Mouse (Mus musculus) G1E (cell line): ENCODE data around the gene Pcp4. TPM values are rescaled to one million over a fixed set of nuclear protein-coding genes. Genes with fewer than 3 reads are reported as not detected.

Experiments used
- ATAC-seq: 2 replicates; pipeline ENCODE4 v1.8.0; 2016; ENCODE audit warnings: mild to moderate bottlenecking; ENCODE audit not compliant: insufficient number of reproducible peaks, poor library complexity, low FRiP score, severe bottlenecking; ENCODE audit errors: extremely low read depth
- DNase-seq: peaks from one replicate; pipeline ENCODE4 v3.0.0; 2012; ENCODE audit warnings: low spot score
- H3K27me3 ChIP-seq: 2 replicates; pipeline ENCODE4 v1.6.1; 2012; ENCODE audit warnings: mild to moderate bottlenecking, low read length, inconsistent platforms; ENCODE audit not compliant: insufficient read depth
- H3K36me3 ChIP-seq: replicated peaks from 2 replicates; pipeline ENCODE3; 2012; ENCODE audit warnings: mild to moderate bottlenecking, inconsistent platforms
- H3K4me1 ChIP-seq: 2 replicates; pipeline ENCODE4 v1.6.1; 2012; ENCODE audit warnings: low read depth, low read length, inconsistent platforms, mixed read lengths; ENCODE audit not compliant: insufficient read depth
- H3K4me3 ChIP-seq: 2 replicates; pipeline ENCODE4 v1.5.1; 2012; ENCODE audit warnings: low read depth, mild to moderate bottlenecking, inconsistent platforms, low read length, moderate library complexity, mixed read lengths
- H3K9me3 ChIP-seq: replicated peaks from 2 replicates; pipeline ENCODE4 v1.6.1; 2012; ENCODE audit warnings: inconsistent platforms
- CTCF ChIP-seq: IDR thresholded peaks from 2 replicates; pipeline ENCODE4 v1.5.1; 2012; ENCODE audit warnings: low read depth, low read length, inconsistent platforms, mixed read lengths
- GATA1 ChIP-seq: IDR thresholded peaks from 2 replicates; pipeline ENCODE4 v1.6.1; 2012; ENCODE audit warnings: borderline replicate concordance, low read length, inconsistent platforms, mixed read lengths
- GATA2 ChIP-seq: IDR thresholded peaks from 2 replicates; pipeline ENCODE4 v1.6.1; 2012; ENCODE audit warnings: low read depth, low read length, inconsistent platforms, borderline replicate concordance
- POLR2AphosphoS5 ChIP-seq: IDR thresholded peaks from 2 replicates; pipeline ENCODE4 v1.6.1; 2012; ENCODE audit warnings: low read depth, low read length, inconsistent platforms; ENCODE audit not compliant: insufficient replicate concordance
- TAL1 ChIP-seq: conservative IDR thresholded peaks from 2 replicates; pipeline ENCODE4 v1.6.1; 2012; ENCODE audit warnings: low read depth, low read length, inconsistent platforms, mixed read lengths
- polyA plus RNA-seq: library from polyadenylated mRNA; stranded (reverse); fragments of >175 nt; gene quantifications from 2 replicates; pipeline ENCODE4 v1.2.3, GENCODE M21; 2012
- total RNA-seq, 2 experiments: library from RNA; stranded (forward) in 1 of 2; stranded (reverse) in 1 of 2; fragments of 200-1000 nt in 1 of 2; fragments of >200 nt in 1 of 2; fragmentation: Nextera tagmentation in 1 of 2; gene quantifications; 2 replicates each; pipeline ENCODE4 v1.2.3; 2014 to 2017

The Pcp4 gene
- total and polyA plus RNA-seq, 3 experiments: not detected

- no peak for TF ChIP-seq TAL1
- no peak for TF ChIP-seq GATA2
- TF ChIP-seq CTCF: no peak
- no peak for TF ChIP-seq POLR2AphosphoS5
- no peak for TF ChIP-seq GATA1
- no peaks in the 10 kb centered on the region for H3K27me3 ChIP-seq
- H3K9me3 ChIP-seq: peaks cover 3% of the 10 kb centered on the region; the same call in 1 of the 2 replicates
- DNase-seq: no peak
- H3K4me3 ChIP-seq: no peak overlapping the region
- no peaks in the 10 kb centered on the region for H3K4me1 ChIP-seq
- no peaks in the 10 kb centered on the region for H3K36me3 ChIP-seq
- ATAC-seq: no peak
Observed at GRCm38 (mm10) chr16:96567428-96567827, 100.0 kb downstream of the Pcp4 start.

Other genes with a start within 250 kb of the Pcp4 start
- gene B3galt5, start 231.8 kb upstream of the Pcp4 start, total RNA-seq (2014; fragmentation: Nextera tagmentation): not detected in 2 replicates
- gene B3galt5, start 231.8 kb upstream of the Pcp4 start, total RNA-seq (2017): 0.12 and 0.16 TPM in 2 replicates
- gene B3galt5, start 231.8 kb upstream of the Pcp4 start, polyA plus RNA-seq: not detected in 2 replicates
- not detected in 2 replicates for gene Itgb2l, start 24.0 kb upstream of the Pcp4 start, total RNA-seq (2014; fragmentation: Nextera tagmentation)
- 0.06 and 0.16 TPM in 2 replicates for gene Itgb2l, start 24.0 kb upstream of the Pcp4 start, total RNA-seq (2017)
- gene Itgb2l, start 24.0 kb upstream of the Pcp4 start, polyA plus RNA-seq: not detected in 2 replicates